Mouse (Mus musculus) spleen, adult 12 weeks (tissue): ENCODE data around the gene Pcsk1n.
"Not testable (repeated sequence)": the region's sequence is repeated elsewhere in the genome, so short reads cannot be mapped to it uniquely, and the experiment has no call there.

Experiments
- DNase-seq: peaks from one replicate; pipeline ENCODE4 v3.0.0; 2022; ENCODE audit warnings: low spot score

The Pcsk1n gene

DNA sequence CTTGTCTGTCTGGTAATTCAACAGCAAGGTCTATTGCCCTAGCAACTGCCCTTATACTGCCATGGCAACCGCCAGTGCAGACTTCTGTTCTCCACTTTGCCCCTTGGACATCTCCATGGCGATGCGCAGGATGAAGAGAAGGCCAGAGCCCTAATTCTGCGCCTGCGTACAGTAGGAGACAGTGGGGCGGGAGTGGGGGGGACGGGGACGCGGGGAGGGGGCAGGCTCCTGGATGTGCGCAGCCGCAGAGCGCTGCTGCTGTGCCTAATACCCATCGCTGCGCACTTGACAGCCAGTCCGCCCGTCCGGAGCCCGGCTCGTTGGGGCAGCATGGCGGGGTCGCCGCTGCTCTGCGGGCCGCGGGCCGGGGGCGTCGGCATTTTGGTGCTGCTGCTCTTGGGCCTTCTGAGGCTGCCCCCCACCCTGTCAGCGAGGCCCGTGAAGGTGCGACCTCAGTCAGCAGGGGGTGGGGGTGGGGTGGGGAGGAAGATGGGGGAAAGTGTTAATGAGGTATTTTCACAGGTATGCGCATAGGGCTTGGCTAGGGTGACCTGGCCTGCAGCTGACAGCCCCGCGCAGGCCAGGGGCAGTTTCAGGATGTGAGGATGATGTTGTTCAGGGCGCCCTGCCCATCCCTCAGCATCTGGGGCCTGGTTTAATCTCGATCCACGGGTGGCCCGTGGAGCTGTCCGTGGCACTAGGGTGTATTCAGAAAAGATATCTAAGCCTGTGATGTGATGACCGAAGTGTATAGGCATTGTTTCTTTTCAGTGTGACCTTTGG, at the start of gene Pcsk1n:
Pcsk1n (plus strand) TSS at position 222 of the 783 bp plus-strand sequence.
- no peak for DNase-seq

DNA sequence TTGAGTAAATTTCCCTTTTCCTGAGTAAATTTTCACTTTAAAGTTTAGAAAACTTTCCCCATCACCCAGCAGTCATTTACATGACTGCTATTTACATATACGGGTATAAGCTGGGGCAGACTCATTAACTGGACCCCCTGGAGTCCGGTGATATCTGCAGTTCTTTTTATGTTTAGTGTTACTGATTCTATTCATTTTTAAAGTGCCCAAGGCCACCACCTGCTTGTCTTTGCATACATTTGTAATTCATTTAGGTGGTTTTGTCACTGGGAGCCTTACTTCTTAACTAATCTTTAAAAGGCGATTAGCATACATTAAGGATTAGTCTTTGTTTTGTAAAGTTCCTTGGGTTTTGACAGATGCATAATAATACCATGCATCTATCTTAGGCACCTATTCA, 49.8 kb upstream of the Pcsk1n start:
- DNase-seq = no peak

DNA sequence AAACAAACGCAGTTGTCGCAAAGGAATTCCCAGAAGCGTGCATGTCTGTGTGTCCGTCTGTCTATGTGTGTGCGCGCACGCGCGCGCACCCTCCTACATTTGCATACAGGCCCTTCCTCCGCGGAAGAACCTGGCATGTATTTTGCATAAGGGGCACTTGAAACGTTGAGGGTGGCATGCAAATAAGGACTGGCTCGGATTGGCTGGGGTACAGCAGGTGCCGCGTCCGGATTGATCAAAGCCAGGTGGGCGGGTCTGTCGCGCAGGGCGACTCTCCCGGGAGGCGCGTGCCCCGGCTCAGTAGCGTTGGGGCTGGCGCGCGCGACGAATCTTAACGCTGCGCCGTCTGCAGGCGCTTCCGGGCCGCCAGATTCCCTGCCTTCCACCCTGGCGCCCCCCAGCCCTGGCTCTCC, 41.6 kb upstream of the Pcsk1n start, which contains the start of gene Pim2:
Pim2 (plus strand) TSS at position 256 of the 413 bp plus-strand sequence.
- peak; percentile 70 for DNase-seq

DNA sequence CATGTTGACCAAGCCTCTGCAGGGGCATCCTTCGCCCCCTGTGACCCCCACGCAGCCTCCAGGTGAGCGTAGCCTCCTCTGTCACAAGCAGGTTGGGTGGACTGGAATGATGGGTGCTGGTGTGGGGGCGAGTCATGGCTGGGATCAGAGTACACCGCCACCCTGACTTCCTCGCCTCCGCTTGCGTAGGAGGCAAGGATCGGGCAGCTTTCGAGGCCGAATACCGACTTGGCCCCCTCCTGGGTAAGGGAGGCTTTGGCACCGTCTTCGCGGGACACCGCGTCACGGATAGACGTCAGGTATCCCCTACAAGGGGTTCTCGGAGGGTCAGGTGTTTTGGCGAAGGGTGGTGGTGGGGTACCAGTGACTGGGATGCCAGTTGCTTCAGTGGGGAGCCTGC, 41.1 kb upstream of the Pcsk1n start:
- no peak for DNase-seq

- peak; percentile 31 for DNase-seq
These were observed 39.8 kb upstream of the Pcsk1n start for GRCm38 (mm10) chrX:7879819-7880218.

DNA sequence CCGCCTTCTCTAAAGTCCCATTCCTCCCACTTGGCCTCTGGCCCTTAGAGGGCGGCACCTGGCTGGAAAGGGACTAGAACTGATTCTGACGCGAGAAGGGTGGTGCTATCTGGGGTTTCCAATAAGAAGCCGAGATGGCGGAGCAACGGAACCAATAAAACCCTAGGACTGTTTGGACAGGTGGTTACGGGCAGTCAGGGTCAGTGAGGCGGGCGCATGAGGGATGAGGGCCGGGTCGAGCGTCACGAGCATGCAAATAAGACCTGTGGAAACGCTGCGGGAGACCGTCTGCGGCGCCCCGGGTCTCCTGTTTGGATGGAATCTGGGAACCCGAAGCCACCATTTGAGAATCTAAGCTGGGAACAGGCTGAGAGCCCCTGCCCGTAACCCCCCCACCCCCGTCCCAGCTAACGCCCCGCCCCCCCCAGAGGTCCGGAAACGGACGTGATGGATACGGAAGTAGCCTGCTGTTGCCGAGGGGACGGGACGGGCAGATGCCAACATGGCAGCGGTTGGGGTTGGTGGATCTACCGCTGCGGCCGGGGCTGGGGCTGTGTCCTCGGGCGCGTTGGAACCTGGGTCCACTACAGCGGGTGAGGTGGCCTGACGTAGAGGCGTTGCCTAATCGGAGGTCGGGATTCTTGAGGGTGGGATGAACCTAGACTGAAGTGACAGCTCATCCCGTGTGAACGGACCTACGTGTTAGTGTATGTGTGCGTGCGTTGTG, 35.6 kb upstream of the Pcsk1n start, which contains the start of gene Slc35a2:
Slc35a2 (plus strand) TSS at position 188 of the 727 bp plus-strand sequence.
- DNase-seq = peak; percentile 59

GRCm38 (mm10) chrX:7898211-7898610, 21.4 kb upstream of the Pcsk1n start:
- no peak for DNase-seq

- peak; percentile 80 for DNase-seq
These were observed 20.4 kb upstream of the Pcsk1n start, which contains the start of the genes Pqbp1 and Timm17b for GRCm38 (mm10) chrX:7898880-7899874. TSS of gene Pqbp1 (minus strand) at chrX:7899269. TSS of gene Timm17b (plus strand) at chrX:7899357.

GRCm38 (mm10) chrX:7904441-7904840, 15.2 kb upstream of the Pcsk1n start:
- DNase-seq = no peak

- DNase-seq = no peak
These were observed 11.9 kb upstream of the Pcsk1n start, which contains the start of gene Gm10491 for GRCm38 (mm10) chrX:7907735-7908134. TSS of gene Gm10491 (minus strand) at chrX:7907835.

DNA sequence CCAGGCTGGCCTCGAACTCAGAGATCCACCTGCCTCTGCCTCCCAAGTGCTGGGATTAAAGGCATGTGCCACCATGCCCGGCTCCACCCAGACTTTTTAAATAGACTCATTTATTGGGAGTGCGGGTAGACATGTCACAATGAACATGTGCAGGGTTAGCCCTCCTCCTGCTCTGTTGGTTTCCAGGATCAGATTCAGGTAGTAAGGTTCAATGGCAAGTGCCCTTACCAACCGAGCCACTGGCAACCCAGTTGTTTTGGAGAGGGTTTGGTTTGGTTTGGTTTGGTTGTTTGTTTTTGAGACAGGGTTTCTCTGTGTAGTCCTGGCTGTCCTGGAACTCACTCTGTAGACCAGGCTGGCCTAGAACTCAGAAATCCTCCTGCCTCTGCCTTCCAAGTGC, 10.4 kb upstream of the Pcsk1n start, which contains the start of gene Gm10490:
Gm10490 (plus strand) TSS at position 301 of the 400 bp plus-strand sequence.
- not testable (repeated sequence) for DNase-seq

DNA sequence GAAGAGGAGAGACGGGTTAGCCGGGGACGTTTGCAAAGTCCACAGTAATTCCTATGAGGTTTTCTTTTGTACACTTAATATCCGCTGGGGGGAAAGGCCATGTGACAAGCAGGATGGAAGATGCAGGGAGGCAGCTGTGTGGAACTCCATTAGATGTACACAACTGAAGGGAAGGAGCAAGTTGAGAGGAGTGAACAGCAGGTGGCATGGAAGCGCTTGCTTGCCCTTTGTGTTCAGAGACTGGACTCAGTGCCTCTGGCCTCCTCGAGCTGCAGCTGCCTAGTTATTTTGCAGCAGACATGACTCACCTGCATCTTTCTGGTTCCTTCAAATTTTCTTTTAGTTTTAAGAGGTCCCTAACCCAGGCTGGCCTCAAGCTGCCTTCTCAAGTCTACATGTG, 9.1 kb upstream of the Pcsk1n start:
- no peak for DNase-seq

- DNase-seq = not testable (repeated sequence)
These were observed 4.0 kb upstream of the Pcsk1n start for GRCm38 (mm10) chrX:7915669-7916068.

DNA sequence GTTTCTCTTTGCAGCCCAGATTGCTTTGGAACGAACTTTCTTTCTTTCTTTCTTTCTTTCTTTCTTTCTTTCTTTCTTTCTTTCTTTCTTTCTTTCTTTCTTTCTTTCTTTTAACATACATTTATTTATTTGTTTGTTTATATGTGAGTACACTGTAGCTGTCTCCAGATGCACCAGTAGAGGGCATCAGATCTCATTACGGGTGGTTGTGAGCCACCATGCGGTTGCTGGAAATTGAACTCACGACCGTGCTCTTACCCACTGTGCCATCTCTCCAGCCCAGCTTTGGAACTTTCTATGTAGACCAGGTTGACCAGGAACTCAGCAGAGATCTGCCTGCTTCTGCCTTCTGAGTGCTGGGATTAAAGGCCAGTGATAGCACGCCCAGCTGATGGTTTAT, 1.7 kb upstream of the Pcsk1n start:
- not testable (repeated sequence) for DNase-seq

- DNase-seq = no peak
These were observed 2.4 kb downstream of the Pcsk1n start for GRCm38 (mm10) chrX:7922032-7922431.

- no peak for DNase-seq
These were observed 6.6 kb downstream of the Pcsk1n start for GRCm38 (mm10) chrX:7926266-7926665.

- DNase-seq = no peak
These were observed 7.5 kb downstream of the Pcsk1n start for GRCm38 (mm10) chrX:7927116-7927515.

DNA sequence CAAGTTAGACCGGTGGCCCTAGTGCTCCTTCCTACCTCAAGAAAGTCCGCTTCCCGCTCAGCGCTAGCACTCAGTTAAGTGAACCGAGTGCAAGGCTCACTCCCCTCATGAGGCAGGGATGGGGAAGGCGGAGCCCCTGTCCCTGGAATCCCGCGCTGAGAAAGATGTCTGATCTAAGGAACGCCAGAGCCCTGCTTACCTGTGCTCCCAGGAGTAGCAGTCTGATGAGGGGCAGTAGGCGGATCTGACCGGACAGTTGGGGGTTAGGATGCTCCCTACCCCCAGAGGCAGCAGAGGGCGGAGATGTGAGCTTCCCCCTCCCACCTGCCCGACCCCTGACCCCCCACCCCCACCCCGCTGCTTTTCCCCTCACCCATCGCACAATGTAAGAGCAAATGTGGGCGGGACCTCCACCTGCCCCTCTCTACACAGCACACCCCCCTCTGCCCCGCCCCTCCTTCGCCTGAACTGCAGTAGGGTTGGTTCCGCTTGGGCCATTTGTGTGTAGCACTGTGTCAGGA, 8.7 kb downstream of the Pcsk1n start, which contains the start of gene Eras:
Eras (minus strand) TSS at position 338 of the 521 bp plus-strand sequence.
- DNase-seq = no peak

DNA sequence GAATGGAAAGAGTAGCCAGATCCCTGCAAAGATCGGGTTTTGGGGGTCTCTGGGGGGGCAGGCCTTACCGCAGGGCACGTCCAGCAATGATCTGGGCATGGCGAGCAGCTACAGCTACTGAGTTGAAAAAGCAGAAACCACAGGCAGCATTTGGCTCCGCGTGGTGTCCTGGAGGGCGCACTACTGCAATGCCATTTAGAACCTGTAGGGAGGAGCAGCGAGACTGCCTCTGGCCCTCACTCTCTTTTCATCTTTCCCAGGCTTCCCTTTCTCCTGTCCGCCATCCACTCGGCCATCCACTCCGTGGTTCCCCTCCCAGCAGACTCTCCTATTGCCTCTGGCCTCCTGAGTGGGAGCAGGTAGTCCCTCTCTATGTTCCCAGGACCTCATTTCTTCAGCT, 17.3 kb downstream of the Pcsk1n start:
- no peak for DNase-seq

- no peak for DNase-seq
These were observed 18.0 kb downstream of the Pcsk1n start for GRCm38 (mm10) chrX:7937667-7938066.

DNA sequence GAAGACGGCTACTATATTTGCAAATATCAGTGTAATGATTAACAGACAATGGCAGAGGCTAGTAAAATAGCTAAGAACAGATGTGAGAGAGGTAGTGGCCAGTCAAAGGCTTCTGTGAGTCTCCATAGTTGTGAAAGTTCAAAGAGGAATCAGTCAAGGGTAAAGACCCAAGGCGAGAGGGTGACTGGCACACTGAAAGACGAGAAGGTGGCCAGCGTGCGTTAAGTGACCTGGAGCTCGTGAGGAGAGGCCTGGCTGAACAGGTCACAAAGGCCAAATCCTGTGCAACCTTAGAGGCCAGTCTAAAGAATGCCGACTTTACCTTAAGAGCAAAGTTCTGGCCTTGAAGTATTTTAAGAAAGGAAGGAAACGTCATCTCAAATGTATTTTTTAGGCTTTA, 26.0 kb downstream of the Pcsk1n start:
- no peak for DNase-seq
